Mouse (Mus musculus) left cerebral cortex, postnatal 10 days (tissue): ENCODE measurements around the gene Gm3252. TPM values are rescaled to one million over a fixed set of nuclear protein-coding genes. Genes with fewer than 3 reads are reported as not detected.
"Not testable (repeated sequence)": the region's sequence is repeated elsewhere in the genome, so short reads cannot be mapped to it uniquely, and the experiment has no call there.

ENCODE experiments used
- DNase-seq, 2 experiments: peaks; one replicate each; pipeline ENCODE4 v3.0.0; 2021 to 2022; ENCODE audit warnings: low spot score in 2 of 2, mixed read lengths in 1 of 2; ENCODE audit errors: extremely low spot score in 1 of 2
- intact Hi-C: fragments of 180-260 bp; cut with DNase I; formaldehyde crosslinking; loops from one replicate; pipeline ENCODE4 v1.15.1; 2025
- total RNA-seq, 2 experiments: library from RNA; stranded (reverse); gene quantifications; 2 replicates each; pipeline ENCODE4 v1.2.3; 2021

The Gm3252 gene
- total RNA-seq, result under 1 TPM; 0.54 to 0.83 TPM

DNA sequence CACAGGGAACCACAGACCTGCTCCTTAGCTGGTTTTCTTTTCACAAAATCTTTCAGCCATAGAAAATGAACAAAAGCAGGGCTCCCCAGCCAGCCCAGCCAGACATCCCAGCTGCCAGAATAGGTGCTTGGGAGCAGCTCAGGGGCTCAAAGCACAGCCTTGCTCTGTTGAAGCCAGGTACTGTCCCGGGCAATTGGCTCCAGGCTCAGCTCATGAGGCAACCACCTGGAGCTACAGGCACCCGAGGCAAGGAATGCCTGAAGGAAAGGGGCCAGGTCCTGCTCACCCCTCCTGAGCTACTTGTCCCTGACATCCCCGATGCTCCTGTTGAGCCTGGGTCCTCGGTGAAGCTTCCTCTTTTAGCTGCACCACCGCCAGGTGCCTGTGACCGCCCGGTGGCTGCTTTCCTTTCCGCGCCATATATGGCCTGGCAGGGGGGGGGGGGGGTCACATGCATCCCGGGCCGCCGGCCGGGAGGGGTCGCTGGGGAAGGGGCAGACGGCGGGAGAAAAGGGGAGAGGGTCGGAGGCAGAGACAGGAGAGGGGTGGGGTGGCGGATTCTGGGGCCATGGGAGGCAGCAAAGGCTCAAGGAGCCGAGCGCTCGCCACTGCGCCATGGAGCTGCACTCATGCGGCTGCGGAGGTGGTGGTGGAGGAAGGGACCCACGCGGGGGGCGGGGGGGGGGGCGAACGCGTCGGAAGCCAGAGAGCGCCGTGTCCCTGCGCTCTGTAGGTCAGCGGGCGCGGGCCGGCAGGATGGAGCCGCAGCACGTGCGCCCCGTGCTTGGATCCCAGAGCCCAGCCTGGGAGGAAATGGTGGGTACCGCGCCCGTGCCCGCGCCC is at the start of gene Gm3252:
Gm3252 (plus strand) TSS at position 738 of the 843 bp plus-strand sequence.
- DNase-seq, intact Hi-C loops: not testable (repeated sequence)

DNA sequence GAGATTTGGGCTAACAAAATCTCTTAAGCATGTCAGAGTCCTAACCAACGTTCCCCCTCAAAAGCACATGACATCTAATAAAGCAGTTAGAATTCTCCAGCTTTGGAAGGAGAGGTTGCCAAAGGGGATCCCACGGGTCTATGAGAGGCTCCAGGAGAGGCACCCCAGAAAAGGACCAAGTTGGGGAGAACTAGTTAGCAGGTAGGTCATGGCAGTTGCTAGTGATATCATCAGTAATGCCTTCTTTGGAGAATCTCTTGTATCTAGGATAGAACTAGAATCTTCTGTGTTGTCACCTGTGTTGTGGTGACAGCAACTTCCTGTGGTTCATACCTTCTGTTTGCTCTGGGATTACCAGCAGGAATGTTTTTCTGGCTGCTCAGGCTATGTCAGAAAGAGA is 17.6 kb upstream of the Gm3252 start, which contains the start of gene Gm7876:
Gm7876 (plus strand) TSS at position 301 of the 400 bp plus-strand sequence.
- intact Hi-C loops, DNase-seq: not testable (repeated sequence)

DNA sequence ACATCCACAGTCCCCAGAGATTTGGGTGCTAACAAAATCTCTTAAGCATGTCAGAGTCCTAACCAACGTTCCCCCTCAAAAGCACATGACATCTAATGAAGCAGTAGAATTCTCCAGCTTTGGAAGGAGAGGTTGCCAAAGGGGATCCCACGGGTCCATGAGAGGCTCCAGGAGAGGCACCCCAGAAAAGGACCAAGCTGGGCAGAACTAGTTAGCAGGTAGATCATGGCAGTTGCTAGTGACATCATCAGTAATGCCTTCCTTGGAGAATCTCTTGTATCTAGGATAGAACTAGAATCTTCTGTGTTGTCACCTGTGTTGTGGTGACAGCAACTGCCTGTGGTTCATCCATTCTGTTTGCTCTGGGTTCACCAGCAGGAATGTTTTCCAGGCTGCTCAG is 49.5 kb downstream of the Gm3252 start, which contains the start of gene Gm9602:
Gm9602 (plus strand) TSS at position 301 of the 400 bp plus-strand sequence.
- intact Hi-C loops, DNase-seq: not testable (repeated sequence)

Other genes with a start within 250 kb of the Gm3252 start
- not detected for gene Gm3182, start 245.0 kb upstream of the Gm3252 start, total RNA-seq
- not detected for gene Gm3047, start 171.4 kb upstream of the Gm3252 start, total RNA-seq
- under 1 TPM; 0.53 to 0.77 TPM for gene Gm8159, start 94.4 kb upstream of the Gm3252 start, total RNA-seq
- not detected for gene Gm3239, start 62.6 kb upstream of the Gm3252 start, total RNA-seq
- not detected for gene Gm7876, start 17.5 kb upstream of the Gm3252 start, total RNA-seq
- not detected for gene Gm9602, start 49.6 kb downstream of the Gm3252 start, total RNA-seq
- gene Gm3269, start 111.3 kb downstream of the Gm3252 start, total RNA-seq, result not detected
- 10 to 100 TPM; 19.4 to 20.7 TPM for gene Gm3264, start 128.8 kb downstream of the Gm3252 start, total RNA-seq
- not detected for gene Gm3278, start 165.6 kb downstream of the Gm3252 start, total RNA-seq